Mouse (Mus musculus) embryonic facial prominence, embryonic 14.5 days (tissue): Measurements from ENCODE around the gene Rbmx. TPM values are rescaled to one million over a fixed set of nuclear protein-coding genes. Genes with fewer than 3 reads are reported as not detected.

Source experiments
- ATAC-seq: fragments of 200-750 bp; cut with Nextera tagmentation; 2 replicates; pipeline ENCODE4 v1.8.0; 2017; ENCODE audit warnings: low read depth, moderate number of reproducible peaks, moderate TSS enrichment
- DNase-seq: peaks from one replicate; pipeline ENCODE4 v3.0.0-alpha.2; 2015; ENCODE audit warnings: low spot score
- H3K27ac ChIP-seq: fragments of 300-500 bp; sonication (generic); replicated peaks from 2 replicates; pipeline ENCODE4 v1.5.1; 2014; ENCODE audit warnings: low read depth, mild to moderate bottlenecking, low read length, moderate library complexity
- H3K27me3 ChIP-seq: fragments of 300-500 bp; sonication (generic); replicated peaks from 2 replicates; pipeline ENCODE4 v1.6.1; 2014; ENCODE audit warnings: low read length; ENCODE audit not compliant: control insufficient read depth, insufficient read depth
- H3K36me3 ChIP-seq: fragments of 300-500 bp; sonication (generic); 2 replicates; pipeline ENCODE4 v1.6.1; 2014; ENCODE audit warnings: low read length, mixed read lengths; ENCODE audit not compliant: control insufficient read depth, insufficient read depth
- H3K4me1 ChIP-seq: fragments of 300-500 bp; sonication (generic); 2 replicates; pipeline ENCODE4 v1.6.1; 2014; ENCODE audit warnings: antibody characterized with exemption, low read length; ENCODE audit not compliant: control insufficient read depth, insufficient read depth
- H3K4me2 ChIP-seq: fragments of 300-500 bp; sonication (generic); 2 replicates; pipeline ENCODE4 v1.6.1; 2014; ENCODE audit warnings: low read depth, mild to moderate bottlenecking, low read length, moderate library complexity, mixed read lengths
- H3K4me3 ChIP-seq: fragments of 300-500 bp; sonication (generic); 2 replicates; pipeline ENCODE4 v1.5.1; 2014; ENCODE audit warnings: low read depth, mild to moderate bottlenecking, low read length
- H3K9ac ChIP-seq: fragments of 300-500 bp; sonication (generic); 2 replicates; pipeline ENCODE4 v1.6.1; 2014; ENCODE audit warnings: low read depth, mild to moderate bottlenecking, low read length, moderate library complexity, mixed read lengths
- H3K9me3 ChIP-seq: fragments of 300-500 bp; sonication (generic); 2 replicates; pipeline ENCODE4 v1.6.1; 2016; ENCODE audit warnings: low read length; ENCODE audit not compliant: control insufficient read depth
- WGBS: fragments of 180-500 bp; shearing (Covaris S2); extraction: QIAGEN DNeasy Blood & Tissue Kit; methylation state at CpG from one replicate; pipeline ENCODE4 v1.1.7; 2014; 5-methylcytosine and 5-hydroxymethylcytosine counted together
- polyA plus RNA-seq: library from polyadenylated mRNA; unstranded; fragments of >200 nt; fragmentation: Nextera tagmentation; extraction: Ambion mirVana; gene quantifications from 2 replicates; pipeline ENCODE4 v1.2.1, GENCODE M21; 2014

The Rbmx gene
- polyA plus RNA-seq, 1 experiment from 2014 or later = 101 TPM

DNA sequence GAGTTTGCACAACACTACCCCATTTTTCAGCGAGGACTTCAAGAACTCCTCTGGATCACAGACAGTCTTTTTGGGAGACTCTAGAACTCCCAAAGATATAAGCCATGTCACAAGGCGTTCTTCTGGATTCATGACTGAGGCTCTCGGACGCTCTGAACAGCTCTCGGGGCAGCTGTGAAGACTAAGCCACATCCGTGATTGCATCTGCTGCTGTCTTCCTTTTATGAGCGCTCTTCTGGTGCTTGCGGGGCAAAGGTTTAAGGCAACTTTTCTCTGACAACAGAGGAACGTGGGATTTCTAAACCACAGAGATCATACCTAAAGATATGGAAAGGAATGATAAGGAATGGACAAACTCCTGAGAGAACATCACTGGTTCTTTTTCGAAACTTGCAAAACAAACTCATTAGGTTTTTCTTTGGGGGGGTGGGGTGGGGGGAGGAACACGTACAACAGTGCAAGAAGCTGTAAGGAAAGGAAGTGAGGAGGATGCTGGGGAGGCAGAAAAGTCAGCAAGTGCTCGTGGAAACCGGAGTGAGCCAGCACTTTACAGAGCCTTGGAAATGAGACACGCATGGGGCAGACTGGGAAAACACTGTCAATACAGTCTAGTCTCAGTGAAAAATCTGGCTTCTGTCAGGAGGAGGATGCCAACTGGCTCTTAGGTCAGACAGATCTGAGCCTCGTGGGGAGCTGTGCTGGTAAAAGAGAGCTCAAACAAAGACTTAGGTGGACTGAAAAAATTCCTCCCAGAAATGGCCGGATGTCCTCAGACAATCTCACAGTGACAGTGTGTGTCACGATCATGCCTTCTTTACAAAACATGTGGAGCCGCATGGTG lies 54.2 kb downstream of the Rbmx start, which contains the start of gene Arhgef6:
Gene Arhgef6 (minus strand): TSS at position 359 of the 841 bp plus-strand sequence.
- no peak within 1 kb of the TSS for H3K4me3 ChIP-seq
- H3K27ac ChIP-seq = no peak within 1 kb of the TSS
- 54% methylated on average over 18 of the region's 18 CpGs for WGBS
- H3K9ac ChIP-seq = no peak within 1 kb of the TSS
- H3K9me3 ChIP-seq = no peaks in the 10 kb centered on the region
- peak within 1 kb of the TSS; percentile 15; the same call in 1 of the 2 replicates for H3K4me2 ChIP-seq
- DNase-seq (peak; percentile 16), ATAC-seq (no peak)
- no peaks in the 10 kb centered on the region for H3K4me1 ChIP-seq
- no peaks in the 10 kb centered on the region for H3K36me3 ChIP-seq
- H3K27me3 ChIP-seq = no peaks in the 10 kb centered on the region

DNA sequence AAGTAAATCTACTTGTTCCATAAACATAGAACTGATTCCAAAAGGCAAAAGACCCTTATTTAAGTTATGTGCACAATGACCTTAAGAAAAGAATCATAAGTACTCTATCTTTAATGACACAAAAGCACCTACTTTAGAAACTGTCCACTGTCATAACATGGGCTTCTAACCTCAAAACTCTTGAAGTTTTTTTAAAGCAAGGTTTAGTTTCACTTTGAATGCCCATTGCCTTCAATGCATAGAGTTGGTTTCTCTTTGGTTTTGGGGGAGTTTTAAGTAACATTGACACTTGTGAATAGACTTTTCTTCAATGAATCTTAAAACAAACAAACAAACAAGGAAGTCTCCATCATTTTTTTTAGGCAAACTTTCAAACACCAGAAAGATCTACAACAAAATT lies 55.3 kb downstream of the Rbmx start:
- H3K4me3 ChIP-seq = no peak overlapping the region
- H3K27me3 ChIP-seq = no peaks in the 10 kb centered on the region
- no peaks in the 10 kb centered on the region for H3K36me3 ChIP-seq
- no peaks in the 10 kb centered on the region for H3K4me1 ChIP-seq
- H3K27ac ChIP-seq = no peak overlapping the region
- no peaks in the 10 kb centered on the region for H3K9me3 ChIP-seq
- H3K4me2 ChIP-seq = no peak overlapping the region
- no peak overlapping the region for H3K9ac ChIP-seq
- ATAC-seq (no peak), DNase-seq (no peak)

DNA sequence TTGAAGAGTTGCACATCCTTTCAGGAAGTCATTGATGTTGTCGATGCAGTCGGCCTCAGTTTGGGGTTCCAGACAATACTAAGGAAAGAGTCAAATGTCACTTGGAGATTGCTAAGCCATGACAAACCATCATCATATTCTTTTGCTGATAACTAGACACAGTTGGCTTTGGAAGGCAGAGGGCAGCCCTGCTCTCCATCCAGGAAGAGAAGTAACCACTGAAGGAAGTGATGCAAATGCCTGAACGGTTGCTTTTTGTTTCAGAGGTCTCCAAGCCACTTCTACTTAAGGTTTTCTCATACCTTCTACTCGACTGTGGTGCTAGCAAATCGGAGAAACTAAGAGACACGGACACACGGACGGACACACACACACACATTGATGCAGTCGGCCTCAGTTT lies 55.9 kb downstream of the Rbmx start:
- Histone ChIP-seq H3K9ac (no peak overlapping the region), H3K27me3 (no peaks in the 10 kb centered on the region), H3K9me3 (no peaks in the 10 kb centered on the region), H3K4me3 (no peak overlapping the region), H3K4me2 (no peak overlapping the region), H3K4me1 (no peaks in the 10 kb centered on the region), H3K27ac (no peak overlapping the region), H3K36me3 (no peaks in the 10 kb centered on the region)
- no peak for DNase-seq
- ATAC-seq = no peak
- WGBS = 80% methylated on average over 9 of the region's 9 CpGs

DNA sequence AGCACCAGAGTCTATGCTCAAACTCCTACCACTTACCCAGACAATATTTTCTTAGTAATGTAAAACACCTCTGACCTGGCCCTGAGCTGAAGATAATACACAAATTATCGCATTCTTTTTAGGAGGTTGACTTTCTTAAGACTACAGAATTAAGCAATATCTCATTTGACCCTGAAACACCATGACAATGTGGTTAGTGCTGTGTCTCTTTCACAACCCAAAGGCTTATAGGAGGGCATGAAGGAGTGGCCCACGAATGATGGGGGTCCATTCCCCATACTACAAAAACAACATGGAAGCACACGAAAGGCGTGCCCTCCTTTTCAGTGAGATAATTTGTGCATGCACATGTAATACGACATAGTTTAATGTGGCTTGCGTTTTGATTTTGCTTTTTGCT lies 57.5 kb downstream of the Rbmx start:
- ATAC-seq (no peak), DNase-seq (no peak)
- no peak overlapping the region for H3K4me2 ChIP-seq
- no peaks in the 10 kb centered on the region for H3K36me3 ChIP-seq
- H3K27me3 ChIP-seq = no peaks in the 10 kb centered on the region
- H3K9ac ChIP-seq = no peak overlapping the region
- no peak overlapping the region for H3K4me3 ChIP-seq
- H3K27ac ChIP-seq = no peak overlapping the region
- 89% methylated on average over 6 of the region's 6 CpGs for WGBS
- no peaks in the 10 kb centered on the region for H3K9me3 ChIP-seq
- H3K4me1 ChIP-seq = no peaks in the 10 kb centered on the region

Other genes starting within 250 kb of the Rbmx start
- not detected in 2 replicates for gene Cd40lg, start 180.9 kb downstream of the Rbmx start, polyA plus RNA-seq
- 24.9 and 25.7 TPM in 2 replicates for gene Arhgef6, start 54.3 kb downstream of the Rbmx start, polyA plus RNA-seq
- gene Gm364, start 16.1 kb upstream of the Rbmx start, polyA plus RNA-seq = not detected in 2 replicates
- gene Gpr101, start 110.7 kb upstream of the Rbmx start, polyA plus RNA-seq = not detected in 2 replicates